Mouse (Mus musculus) heart, postnatal 14 days (tissue): ENCODE data around the gene Uck1. TPM values are rescaled to one million over a fixed set of nuclear protein-coding genes. Genes with fewer than 3 reads are reported as not detected.
"Not testable (repeated sequence)": the region's sequence is repeated elsewhere in the genome, so short reads cannot be mapped to it uniquely, and the experiment has no call there.

Experiments
- DNase-seq, 2 experiments: peaks; one replicate each; pipeline ENCODE4 v3.0.0; 2021 to 2022
- intact Hi-C: fragments of 180-260 bp; cut with DNase I; formaldehyde crosslinking; loops from one replicate; pipeline ENCODE4 v1.15.1; 2025
- long read RNA-seq, 2 experiments: library from polyadenylated mRNA; stranded (forward); transcript quantifications; one replicate each; pipeline ENCODE4 v2.0.0; 2021
- total RNA-seq, 2 experiments: library from RNA; stranded (reverse); gene quantifications; 2 replicates each; pipeline ENCODE4 v1.2.3; 2021

Uck1 gene
- total RNA-seq = 10 to 100 TPM; 26.1 to 26.7 TPM
- long read RNA-seq, experiment 1, transcript Uck1-201 (7 exons, 2,005 nt) = major isoform, 45 of 48 reads
- long read RNA-seq, experiment 1, partial matches to known transcripts = 1 of 48 reads
- long read RNA-seq, experiment 1, other reads (novel, unspliced or antisense) = 1 of 48 reads
- long read RNA-seq, experiment 2, transcript Uck1-201 (7 exons, 2,005 nt) = major isoform, 30 of 44 reads
- long read RNA-seq, experiment 2, partial matches to known transcripts = 3 of 44 reads
- long read RNA-seq, experiment 2, other reads (novel, unspliced or antisense) = 11 of 44 reads

- intact Hi-C loops = no loop called here
- peak; percentile 88 to 89 for DNase-seq
These were observed at the start of gene Uck1 for GRCm38 (mm10) chr2:32259657-32260417. Gene Uck1, minus strand, starts transcription at chr2:32260159.

DNA sequence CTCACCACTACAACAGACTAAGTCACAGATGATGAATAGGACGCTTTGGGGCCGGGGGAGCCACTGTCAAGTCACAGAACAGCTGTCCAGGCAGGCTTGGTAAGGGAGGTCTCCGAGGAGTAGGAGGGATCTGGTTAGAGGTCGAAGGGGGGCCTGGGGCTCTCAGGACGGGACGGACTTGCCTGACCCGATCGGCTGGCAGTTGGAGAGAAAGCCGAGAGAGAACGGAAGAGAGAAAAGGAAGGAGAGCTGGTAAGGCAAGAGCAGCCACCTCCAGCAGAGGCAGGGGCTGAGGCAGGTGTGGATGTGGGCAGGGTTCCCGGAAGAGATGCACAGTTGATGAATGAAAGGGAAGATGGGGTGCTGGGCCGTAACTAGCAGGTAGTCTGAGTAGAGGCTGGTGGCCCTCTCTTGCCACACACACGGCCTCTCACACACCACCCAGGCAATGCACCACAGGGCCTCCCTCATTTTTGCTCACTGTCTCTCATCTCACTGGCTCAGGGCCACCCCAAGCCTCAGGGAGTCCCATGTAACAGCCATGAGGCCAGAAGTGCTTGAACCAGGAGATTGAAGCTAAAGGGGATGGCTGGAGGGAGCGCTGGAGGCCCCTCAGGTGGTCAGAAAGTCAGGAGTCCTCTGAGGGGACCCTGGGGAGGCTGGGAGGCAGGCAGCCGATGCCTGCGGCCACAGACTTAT is 49.1 kb upstream of the Uck1 start:
- intact Hi-C loops = loop anchor here (5.0 to 10.0 kb wide), 2 partner anchors 46 to 83 kb away; partner anchors contain the start of genes Ciz1 and Dnm1
- DNase-seq = no peak

DNA sequence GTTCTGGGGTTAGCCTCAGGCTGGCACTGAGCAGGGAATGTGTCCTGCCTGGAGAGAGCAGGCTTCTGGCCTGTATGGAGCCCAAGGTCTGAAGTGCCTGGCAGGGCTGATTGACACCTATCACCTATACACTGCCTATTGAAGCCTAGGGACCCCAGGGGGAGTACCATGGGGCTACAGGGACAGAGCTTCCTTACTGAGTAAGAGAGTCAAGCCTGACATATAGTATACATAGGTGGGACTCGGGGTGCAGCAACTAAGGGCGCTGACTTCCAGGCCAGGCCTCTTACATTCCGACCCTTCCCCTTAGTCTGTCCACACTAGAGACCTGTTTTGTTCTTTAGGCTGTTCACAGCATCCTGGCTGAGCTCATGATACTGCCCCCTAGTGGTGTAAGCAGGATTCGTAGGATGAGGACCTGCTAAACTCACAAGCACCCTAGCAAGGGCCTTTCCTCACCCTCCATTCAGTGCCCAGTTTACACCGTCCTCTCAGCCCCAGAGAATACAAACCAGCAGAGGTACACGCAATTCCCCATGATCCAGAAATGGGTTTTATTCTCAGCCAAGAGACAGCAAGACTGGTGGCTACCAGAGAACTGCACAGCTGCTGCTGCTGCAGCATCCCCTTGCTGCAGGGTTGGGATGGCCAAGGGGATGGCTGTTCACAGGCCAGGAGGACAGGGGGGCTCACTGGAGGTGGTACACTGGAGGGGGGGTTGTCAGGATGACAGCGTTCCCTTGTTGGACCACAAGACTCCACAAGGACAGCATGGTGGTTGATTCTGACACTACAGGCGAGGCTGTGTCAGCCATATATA is 48.2 kb upstream of the Uck1 start:
- DNase-seq = peak; percentile 52 to 70
- intact Hi-C loops = loop anchor here (5.0 to 10.0 kb wide), 2 partner anchors 47 to 84 kb away; partner anchors contain the start of genes Ciz1 and Dnm1

- intact Hi-C loops = loop anchor here (5.0 to 10.0 kb wide), 2 partner anchors 47 to 85 kb away; partner anchors contain the start of genes Ciz1 and Dnm1
- DNase-seq = no peak
These were observed 47.4 kb upstream of the Uck1 start for GRCm38 (mm10) chr2:32307247-32307798.

DNA sequence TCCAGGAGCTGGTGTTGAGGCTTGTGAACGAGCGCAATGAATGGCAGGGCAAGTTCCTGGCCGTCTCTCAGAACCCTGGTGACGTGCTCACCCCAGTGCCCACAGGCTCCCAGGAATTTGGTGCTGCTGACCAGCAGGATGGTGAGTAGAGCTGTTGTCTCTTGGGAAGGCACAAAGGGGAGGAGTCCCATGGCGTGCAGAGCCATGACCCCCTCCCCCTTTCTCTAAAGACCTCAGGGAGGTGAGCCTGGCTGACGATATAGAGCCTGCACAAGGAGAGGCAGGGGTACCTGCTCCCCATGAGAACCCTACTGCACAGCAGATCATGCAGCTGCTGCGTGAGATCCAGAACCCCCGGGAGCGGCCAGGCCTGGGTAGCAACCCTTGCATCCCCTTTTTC is 46.2 kb upstream of the Uck1 start:
- intact Hi-C loops = loop anchor here (5.0 to 10.0 kb wide), 2 partner anchors 49 to 86 kb away; partner anchors contain the start of genes Ciz1 and Dnm1

GRCm38 (mm10) chr2:32305668-32306067 is 45.7 kb upstream of the Uck1 start:
- intact Hi-C loops = loop anchor here (5.0 to 10.0 kb wide), 2 partner anchors 49 to 87 kb away; partner anchors contain the start of genes Ciz1 and Dnm1
- no peak for DNase-seq

More for the DNA sequence above, 46.2 kb upstream of the Uck1 start:
- no peak for DNase-seq

DNA sequence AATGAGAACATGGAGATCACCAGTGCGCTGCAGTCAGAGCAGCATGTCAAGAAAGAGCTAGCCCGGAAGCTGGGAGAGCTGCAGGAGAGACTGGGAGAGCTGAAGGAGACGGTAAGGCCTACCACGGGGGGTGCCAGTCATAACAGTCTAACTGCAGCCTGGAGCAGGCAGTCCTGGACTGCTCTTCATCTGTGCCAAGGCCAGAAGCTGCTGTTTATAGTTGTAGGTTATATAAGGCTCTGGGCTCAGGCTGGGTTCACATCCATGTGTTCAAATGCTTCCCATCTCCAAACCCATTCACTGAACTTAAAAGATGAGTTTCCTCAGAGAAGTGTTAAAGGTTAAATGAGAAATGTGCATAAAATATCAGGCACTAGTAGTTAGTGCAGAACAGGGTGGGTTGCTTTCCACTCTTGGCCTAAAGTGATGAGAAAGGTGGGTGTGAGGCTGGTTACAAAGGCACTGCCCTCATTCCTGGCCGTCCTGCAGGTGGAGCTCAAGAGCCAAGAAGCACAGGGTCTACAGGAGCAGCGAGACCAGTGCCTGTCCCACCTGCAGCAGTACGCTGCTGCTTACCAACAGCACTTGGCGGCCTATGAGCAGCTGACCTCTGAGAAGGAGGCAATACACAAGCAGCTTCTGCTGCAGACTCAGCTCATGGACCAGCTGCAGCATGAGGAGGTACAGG is 44.3 kb upstream of the Uck1 start:
- DNase-seq = peak; percentile 56 to 69
- intact Hi-C loops = loop anchor here (10.0 kb wide), 1 partner anchor 51 kb away; the partner anchor contains the start of genes Ciz1 and Dnm1

- no peak for DNase-seq
- intact Hi-C loops = loop anchor here (10.0 kb wide), 1 partner anchor 52 kb away; the partner anchor contains the start of genes Ciz1 and Dnm1
These were observed 43.0 kb upstream of the Uck1 start for GRCm38 (mm10) chr2:32302952-32303351.

- intact Hi-C loops = no loop called here
- DNase-seq = no peak
These were observed 39.5 kb upstream of the Uck1 start for GRCm38 (mm10) chr2:32299469-32299868.

DNA sequence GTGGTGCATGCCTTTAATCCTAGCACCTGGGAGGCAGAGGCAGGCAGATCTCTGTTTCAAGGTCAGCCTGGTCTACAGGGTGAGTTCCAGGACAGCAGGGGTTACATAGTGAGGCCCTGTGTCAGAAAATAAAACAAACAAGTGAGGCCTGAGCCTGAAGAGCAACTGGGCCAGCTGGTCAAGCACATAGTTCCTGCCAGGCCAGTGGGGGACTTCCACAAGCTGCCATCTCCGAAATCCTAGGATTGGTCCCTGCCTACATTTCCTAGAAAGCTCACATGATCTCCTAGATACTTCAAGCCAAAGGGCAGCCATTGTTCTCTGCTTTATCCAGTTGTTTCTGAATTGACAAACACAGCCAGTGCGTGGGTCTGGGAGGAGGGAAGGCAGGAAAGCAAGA is 35.9 kb upstream of the Uck1 start:
- DNase-seq, intact Hi-C loops: not testable (repeated sequence)

- intact Hi-C loops = no loop called here
These were observed 35.3 kb upstream of the Uck1 start for GRCm38 (mm10) chr2:32295285-32295684.

DNA sequence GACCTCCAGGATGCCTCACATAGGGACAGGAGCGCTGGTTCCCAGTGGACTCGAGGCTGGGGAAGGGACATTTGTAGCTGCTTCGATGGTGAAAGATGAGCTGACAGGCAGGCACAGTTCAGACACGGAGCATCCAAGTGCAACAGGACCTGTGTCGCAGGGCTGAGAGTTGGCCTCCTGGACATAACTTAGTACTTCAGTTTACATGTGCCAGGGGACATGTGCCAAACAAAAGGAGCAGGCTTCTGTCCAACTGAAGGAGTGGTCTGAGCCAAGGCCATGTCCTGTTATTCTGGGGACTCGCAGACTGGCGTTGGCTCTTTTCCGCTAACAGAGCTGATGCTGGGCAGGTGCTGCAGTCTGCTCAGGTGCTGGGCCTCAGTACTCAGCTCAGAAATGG is 34.4 kb upstream of the Uck1 start:
- peak; percentile 56 to 79 for DNase-seq
- intact Hi-C loops = no loop called here

More at GRCm38 (mm10) chr2:32295285-32295684, 35.3 kb upstream of the Uck1 start:
- DNase-seq = no peak

DNA sequence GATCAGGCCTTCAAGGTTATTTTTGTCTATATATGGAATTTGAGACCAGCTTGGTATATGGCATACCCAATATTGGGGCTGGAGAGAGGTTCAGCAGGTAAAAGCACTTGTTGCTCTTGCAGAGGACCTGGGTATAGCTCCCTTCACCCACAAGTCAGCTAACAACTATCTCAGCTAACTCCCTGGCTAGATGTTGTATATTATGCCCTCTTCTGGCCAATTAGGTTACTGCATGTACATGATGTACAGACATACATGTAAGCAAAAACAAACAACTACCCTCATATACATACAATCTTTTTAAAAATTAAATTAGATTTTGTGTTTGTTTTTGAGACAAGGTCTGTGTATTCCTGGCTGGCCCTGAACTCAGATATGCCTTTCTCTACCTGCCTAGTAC is 29.6 kb upstream of the Uck1 start:
- intact Hi-C loops = no loop called here
- DNase-seq = no peak

- intact Hi-C loops = no loop called here
- peak in 1 of 2 experiments; percentile 51 for DNase-seq
These were observed 28.5 kb upstream of the Uck1 start for GRCm38 (mm10) chr2:32288371-32288931.

- intact Hi-C loops = no loop called here
- peak; percentile 98 for DNase-seq
These were observed 28.0 kb upstream of the Uck1 start, which contains the start of gene Swi5 for GRCm38 (mm10) chr2:32287923-32288367. Gene Swi5, minus strand, starts transcription at chr2:32288075.

DNA sequence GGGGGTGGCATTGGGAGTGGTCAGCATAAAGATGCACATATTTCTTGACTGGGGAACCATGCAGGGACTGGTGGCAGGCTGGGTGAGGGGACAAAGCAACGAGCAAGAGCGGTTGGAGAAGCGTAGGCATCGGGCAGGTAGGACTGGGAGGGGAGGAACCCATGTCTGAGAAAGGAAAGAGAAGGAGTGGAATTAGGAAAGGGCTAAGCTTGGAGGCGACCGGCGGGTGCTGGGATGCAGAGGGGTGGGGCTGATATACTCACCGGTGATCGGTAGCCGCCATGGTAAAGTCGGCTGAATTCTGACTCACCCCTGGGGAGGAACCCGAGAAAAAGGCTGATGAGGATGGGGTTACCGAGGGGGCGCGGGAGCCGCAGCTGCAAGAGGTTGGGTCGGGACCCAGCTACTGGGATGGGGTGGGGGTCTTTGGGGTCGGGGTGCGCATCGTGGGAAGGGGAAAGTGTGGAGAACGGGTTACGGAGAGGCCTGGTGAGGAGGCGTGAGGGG is 27.4 kb upstream of the Uck1 start, which contains the start of gene Golga2:
Gene Golga2, plus strand, starts transcription at position 51 of the 507 bp plus-strand sequence.
- DNase-seq = no peak
- intact Hi-C loops = no loop called here

DNA sequence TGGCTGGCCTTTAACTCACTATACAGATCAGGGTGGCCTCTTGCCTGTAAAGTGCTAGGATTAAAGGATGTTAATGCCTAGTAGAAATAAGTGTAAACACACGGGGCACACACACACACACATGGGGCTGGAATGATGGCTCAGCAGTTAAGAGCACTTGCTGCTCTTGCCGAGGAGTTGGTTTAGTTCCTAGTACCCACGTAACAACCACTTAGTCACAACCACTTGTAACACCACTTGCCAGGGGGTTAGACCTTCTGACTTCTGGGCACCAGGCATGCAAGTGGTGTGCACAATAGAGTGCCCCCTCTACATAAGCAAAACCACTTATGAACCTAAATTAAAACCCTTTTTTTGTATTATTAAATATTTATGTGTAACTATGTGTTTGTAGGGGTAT is 24.0 kb upstream of the Uck1 start:
- intact Hi-C loops = loop anchor here (2.0 to 5.0 kb wide), 2 partner anchors 47 to 147 kb away; partner anchors contain the start of gene Pomt1
- no peak for DNase-seq

DNA sequence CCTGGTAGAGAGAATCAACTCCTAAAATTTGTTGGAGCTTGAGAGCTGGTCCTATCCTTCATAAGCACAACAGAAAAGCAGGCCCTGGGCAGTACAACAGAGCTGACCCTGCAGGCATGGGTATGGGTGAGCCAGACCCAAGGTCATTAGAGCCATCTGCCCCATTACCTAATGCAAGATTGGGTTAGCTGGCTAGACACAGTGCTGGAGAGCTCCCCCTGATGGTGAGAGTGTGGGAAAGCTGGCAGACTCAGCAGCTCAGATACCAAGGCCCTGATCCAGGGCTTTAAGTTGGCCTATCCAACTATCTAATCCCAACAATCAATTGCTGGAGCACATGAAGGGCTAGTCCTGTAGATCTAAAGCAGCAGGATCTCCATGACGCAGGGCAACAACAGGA is 22.8 kb upstream of the Uck1 start:
- DNase-seq = peak; percentile 41 to 61
- intact Hi-C loops = loop anchor here (2.0 to 5.0 kb wide), 2 partner anchors 46 to 145 kb away; partner anchors contain the start of gene Pomt1
